Mouse (Mus musculus) thymus, postnatal 14 days (tissue): Measurements from ENCODE around the gene Dhx40.

Experiments used
- DNase-seq: peaks from one replicate; pipeline ENCODE4 v3.0.0; 2021

Gene Dhx40

DNA sequence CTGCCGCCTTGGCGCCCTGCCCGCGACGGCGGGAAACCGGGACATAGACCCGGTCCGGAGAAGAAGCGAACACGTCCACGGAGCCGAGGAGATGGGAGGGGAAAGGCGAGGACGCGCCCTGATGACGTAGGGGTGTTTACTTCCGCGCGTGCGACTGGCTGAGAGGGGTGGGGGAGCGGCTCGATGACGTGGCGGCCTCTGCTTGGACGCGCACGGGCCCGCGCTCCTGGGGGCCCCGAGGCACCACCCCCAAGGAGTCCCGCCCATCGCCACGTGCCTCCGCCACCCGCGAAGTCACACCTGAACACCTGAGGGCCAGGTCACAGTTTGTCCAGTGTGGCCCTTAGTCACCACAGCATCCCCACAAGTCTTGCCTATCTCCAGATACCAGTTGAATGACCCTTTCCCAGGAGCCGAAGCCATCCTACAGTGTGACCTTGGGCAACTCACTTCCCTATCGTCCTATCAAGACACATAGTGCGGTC, at the start of gene Dhx40:
Dhx40 (minus strand) TSS at position 242 of the 485 bp plus-strand sequence.
- DNase-seq = peak; percentile 92

DNA sequence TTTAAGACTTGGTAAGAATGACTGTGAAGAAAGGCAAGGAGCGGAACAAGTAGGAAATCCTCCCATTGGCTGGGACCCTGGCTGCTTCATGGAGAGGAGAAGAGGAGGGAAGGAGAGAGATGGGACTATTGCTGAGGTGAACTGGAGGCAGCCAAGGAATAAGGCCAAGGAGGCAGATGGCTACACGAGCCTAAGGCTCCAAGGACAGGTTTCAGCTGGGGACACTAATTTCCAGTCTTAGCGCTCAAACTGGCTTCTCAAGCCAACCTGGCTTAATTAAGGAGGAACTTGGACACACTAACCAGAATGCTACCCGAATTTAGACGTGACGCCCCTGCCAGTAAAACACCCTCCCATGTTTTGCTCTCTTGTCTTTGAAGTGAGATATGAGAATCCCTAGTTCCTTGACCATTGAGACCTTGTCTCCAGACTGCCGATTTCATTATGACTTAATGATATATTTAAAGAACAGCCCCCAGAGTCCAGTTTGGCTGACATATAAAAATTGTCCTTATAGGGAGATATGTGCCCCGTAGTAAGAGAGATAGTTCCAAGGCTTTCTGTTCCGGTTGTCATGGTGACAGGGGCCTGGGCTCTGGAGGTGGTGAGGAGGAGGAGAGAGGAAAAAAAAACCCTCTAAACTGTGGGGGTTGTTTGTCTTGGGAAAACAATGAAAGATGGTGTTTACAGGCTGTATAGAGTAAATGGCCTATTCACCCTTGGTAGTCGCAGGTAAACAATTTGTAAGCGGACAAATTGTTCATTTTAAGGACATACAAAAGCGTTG, 48.3 kb upstream of the Dhx40 start:
- no peak for DNase-seq

DNA sequence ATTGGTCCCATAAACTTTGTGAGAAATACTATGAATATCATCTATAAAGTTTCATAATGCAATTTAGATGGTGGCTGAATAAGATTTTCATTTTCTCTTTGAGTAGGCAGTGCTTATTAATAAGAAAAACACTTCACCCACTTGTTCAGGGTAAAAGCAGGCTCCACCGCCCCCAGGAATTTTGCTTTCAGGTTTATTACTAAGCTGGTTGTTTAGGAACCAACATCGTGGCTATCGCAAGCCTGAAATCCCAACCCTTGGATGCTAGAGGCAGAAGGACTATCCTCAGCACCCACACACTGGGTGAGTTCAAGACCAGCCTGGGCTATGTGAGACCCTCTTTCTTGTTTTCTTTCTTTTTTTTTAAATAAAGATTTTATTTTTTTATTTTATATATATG, 45.5 kb upstream of the Dhx40 start:
- no peak for DNase-seq

DNA sequence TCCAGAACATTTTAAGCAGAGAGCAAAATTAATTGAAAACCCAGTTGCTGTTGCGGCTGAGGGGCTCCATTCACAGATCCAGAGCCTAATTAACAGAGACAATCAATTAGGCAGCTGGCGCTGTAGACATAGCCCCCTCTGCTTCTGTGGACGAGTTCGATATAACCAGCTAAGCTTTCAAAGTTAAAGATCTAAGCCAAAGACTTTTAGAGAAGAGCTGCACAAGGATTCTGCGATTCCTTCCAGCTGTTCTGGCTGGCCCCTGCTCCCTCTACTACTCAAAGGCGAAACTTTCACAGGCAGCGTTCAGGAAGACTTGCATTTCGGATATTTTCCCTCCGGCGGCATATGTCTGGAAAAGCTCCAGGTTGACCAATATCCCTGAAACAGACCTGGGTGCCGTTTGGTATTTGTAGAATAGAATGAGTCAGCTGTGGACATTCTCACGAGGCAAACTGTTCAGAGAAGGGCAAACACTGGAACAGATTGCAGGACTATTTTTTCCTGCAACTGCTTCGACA, 45.0 kb upstream of the Dhx40 start:
- DNase-seq = no peak

DNA sequence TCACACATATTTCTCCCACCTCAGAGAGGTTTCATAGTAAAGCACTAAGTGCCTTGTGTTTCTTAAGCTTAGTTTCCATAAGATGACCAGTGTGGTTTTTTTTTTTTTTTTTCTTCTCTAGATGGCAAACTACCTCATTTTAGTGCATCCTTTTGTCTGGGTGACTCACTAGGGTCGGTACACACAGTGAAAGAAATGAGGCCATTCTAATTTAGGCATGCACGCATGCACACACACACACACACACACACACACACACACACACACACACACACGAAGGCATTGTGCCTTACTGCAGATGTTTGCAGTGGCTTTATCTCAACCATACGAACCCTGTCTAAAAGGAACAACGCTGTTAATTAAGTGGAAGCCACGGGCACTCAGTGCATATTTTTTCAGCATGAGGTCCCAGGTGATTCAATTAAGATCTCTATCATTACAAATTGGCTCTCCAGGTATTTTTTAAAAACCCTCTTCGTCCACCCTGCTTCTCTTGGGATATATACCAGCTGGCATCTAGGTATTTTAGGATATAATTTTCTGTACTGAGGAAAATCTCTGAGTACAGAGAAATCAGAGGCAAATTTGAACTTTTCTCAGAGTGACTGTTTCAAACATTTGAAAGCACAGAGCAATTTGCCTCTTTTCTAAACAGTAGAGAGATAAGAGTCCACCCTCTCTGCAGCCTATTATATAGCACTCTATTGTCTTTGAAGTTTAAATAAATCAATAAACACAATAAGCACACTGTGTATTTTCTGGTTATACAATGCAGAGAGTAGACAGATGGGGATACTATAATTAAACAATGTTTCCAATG, 44.4 kb upstream of the Dhx40 start:
- DNase-seq = no peak

DNA sequence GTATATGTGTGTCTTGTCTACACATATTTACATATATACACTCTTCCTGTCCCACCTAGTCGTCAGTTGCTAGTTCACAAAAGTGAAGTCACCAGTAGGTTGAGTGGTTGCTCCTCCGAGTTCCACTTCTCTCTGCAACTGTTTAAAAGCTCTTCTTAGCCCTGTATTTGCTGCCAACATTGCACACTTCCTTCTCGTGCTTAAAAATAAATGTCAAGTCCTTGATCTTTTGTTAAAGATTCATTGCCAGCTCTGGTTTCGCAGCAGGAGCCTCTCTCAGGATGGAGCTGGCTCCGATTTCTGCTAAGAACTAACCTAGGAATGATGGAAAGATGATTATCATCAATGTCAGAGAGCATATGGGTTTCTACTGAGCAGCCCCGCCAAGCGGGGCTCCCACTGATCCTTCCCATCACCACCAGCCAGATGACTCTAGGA, 43.7 kb upstream of the Dhx40 start:
- DNase-seq = no peak

DNA sequence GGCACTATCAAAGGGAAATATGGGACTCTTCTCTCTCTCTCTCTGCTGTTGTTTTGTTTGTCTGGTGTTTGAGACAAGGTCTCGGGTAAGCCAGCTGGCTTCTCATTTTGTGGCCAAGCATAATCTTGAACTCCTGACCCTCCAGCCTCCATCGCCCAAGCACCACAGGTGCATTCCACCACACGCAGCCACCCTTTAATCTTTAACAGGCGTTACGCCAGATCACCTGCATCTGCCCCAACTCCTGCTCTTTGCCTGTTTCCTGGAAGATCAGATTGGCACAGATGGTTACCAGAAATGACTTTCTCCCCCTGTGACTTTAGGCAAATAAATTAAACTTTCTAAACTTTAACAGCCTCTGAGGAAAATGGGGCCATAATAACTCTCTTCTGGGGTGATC, 36.3 kb upstream of the Dhx40 start:
- peak; percentile 30 for DNase-seq

DNA sequence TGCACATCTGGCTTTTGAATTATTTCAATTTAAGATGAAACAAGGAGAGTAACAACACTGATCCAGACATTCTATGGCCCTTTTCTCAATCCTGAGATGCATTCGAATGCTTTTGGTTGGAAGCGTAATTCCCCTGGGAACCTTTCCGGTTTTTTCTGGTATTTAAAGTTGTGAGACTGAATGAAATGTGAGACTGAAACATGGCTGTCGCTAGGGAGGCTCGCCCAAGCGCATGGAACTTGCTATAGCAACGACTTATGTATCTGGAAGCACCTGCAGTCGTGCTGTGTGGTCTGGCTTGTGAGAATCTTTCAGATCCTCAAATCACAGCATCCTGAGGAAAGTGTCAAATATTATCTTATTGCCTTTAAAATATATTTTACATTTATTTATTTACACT, 33.7 kb upstream of the Dhx40 start:
- no peak for DNase-seq

DNA sequence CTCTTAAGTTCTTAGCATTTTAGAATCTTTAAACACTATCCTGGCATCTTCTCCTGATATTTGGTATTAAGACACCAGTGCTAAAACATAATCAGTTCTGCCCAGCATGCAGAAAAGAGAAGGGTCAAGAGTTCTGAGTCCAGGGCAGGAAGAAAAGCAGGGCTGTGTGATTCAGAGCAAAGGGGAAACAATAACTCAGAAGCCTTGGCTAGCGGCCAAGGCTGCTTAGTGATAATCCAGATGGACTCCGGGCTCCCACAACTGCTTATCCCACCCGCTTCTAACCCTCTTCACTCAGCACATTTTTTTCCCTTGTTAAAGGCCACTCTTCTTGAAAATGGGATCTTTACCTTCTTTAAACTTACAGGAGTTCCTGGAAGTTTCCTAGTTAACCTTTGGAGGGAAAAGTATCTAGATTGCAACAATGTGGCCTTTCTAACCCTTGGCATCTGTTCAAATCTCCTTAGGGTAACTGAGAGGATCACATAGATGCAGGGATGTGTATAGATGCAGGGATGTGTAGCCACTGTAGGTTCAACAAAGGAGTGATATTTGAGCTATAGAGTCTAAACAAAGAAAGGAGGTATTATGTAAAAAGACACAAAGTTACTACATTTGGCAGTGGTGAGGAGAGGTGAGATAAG, 33.1 kb upstream of the Dhx40 start:
- DNase-seq = no peak

DNA sequence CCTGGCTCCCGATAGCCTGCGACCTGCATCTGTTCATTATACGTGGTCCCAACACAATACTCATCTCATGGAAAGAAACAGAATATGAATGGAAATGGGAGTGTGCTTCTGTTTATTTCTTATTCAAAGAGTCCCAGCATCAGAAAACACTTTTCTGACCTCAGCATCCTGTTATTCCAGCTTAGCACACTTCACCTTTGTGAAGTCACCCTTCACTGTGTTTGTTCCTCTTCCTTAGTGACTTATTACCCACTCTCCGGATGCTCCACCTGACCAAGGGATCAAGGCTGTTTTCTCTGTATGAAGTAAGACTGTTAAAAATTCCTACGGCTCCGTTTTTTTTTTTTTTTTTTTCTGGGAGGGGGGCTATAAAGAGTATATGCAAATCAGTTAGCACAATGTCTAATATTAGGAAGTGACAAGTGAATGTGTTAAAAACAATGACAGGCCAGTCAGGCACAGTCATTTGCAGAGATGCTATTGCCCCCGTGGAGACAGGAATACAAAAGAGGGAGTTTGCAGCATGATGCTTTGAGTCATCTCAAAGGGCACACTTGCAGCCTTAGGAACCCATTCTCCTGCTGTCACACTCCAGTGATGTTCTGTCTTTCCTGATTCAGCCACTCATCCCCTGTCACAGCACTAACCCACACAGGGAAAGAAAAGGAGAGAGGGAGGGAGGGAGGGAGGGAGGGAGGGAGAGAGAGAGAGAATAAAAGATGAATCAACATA, 32.3 kb upstream of the Dhx40 start:
- DNase-seq = no peak

DNA sequence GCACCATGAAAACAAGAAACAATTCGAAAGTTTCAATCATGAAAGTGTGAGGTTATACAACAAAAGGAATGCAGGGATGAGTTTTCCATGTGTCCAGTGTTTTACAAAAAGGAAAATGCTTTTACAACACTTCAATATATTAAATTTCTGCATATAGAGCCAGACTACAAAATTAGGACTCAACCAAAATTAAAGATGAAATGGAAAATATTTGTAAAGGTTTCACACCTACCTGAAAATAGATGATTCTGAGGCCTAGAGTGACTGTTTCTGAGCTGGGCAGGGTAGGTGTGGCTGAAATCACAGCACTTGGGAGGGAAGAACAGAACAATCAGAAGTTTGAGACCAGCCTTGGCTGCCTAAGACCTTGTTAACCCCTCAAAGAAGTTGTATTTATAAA, 31.2 kb upstream of the Dhx40 start:
- DNase-seq = no peak

DNA sequence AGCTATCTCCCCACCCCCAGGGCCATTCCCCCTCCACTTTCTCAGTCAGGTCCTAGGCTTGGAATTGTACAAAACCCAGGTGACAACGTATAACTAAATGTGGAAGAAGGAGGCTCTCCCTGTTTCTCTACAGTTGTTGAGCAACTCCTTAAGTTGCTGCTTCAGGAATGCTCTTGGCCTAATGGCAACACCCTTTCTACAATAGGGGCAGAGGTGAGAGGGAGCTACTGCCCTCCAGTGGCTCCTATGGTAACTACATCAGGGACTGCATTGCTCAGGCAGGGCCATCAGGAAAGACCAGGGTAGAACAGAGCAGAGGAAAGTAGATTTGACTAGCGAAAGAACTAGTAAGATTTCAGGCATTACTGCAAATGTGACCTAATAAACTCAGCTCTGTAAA, 28.8 kb upstream of the Dhx40 start:
- peak; percentile 87 for DNase-seq

DNA sequence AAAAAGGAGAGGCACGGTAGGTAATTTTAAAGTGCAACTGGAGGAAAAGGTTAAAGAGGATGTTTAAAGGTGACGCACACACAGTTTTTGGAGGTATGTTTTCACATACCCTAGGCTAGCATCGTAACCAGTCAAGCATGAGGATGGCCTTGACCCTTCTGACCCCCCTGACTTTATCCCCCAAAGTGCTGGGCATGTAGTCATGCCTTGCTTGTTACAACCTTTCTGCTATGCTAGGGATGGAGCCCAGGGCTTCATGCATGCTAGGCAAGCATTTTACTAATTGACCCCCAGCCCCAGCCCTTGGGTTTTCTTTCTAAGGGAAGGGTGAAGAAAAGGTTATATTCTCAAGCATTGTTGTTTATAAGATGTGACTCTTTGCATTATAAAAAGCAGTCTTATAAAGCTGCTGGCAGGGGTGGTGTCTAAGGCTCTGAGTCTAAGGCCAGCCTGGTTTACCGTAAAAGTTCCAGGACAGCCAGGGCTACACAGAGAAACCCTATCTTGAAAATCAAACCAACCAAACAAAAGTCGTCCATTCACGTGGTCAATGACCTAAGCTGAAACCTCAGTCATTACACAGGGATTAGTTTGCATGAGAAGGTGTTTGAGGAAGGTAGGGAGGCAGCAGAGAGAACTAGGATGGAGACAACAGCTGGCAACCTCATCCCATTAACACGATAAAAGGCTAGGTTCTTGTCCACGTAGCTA, 27.2 kb upstream of the Dhx40 start:
- no peak for DNase-seq

DNA sequence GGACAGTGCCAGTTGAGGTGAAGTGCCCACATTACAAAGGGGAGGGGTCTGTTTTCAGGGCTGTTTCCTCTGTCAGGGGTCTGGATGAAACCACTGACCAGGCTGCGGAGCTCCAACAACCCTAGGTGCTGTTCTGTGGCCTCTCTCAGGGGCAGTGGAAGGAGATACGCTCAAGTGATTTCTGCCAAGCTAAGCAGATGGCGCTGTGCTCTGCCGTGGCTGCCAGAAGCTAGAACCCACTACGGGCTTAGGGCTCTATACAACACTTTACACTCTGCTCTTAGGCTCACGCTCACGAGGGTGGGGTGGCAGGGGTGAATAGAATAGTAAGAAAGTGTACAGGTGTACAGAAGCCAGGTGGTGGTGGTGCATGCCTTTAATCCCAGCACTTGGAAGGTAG, 26.5 kb upstream of the Dhx40 start:
- peak; percentile 13 for DNase-seq

DNA sequence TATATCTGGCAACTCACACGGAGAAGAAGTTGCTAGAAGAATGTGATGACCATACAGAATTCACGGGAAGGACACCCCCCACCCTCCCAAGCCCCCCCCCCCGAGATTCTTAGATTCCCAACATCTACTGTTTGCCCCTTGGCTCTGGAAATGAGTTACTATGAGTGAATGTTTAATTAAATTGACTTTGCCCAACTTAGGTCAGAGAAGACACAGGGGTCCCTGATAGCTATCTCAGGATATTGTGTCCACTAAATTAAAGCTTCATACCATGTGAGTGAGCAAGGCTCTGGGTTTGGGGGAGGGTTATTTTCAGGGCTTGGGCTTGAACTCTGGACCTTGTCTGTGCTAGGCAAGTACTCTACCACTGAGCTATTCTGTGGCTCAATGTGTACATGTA, 25.6 kb upstream of the Dhx40 start:
- DNase-seq = no peak

DNA sequence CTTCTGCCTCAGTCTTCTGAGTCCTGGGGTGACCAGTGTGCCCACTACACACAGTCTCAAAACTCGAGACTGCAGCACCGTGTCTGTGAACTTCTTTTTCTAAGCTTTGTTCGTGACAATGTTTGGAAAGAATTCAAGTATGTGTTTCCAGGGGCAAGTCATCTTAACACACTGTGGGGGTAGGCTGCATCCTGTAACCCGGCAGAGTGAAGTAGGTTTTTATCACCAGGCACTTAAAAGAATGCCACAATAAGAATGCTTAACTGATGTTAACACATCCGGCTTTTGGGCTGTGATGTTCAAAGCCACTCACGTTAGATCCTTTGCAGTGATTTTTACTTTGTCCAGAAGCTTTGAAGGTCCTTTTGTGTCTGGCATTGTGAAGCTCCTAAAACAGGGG, 20.9 kb upstream of the Dhx40 start:
- no peak for DNase-seq

DNA sequence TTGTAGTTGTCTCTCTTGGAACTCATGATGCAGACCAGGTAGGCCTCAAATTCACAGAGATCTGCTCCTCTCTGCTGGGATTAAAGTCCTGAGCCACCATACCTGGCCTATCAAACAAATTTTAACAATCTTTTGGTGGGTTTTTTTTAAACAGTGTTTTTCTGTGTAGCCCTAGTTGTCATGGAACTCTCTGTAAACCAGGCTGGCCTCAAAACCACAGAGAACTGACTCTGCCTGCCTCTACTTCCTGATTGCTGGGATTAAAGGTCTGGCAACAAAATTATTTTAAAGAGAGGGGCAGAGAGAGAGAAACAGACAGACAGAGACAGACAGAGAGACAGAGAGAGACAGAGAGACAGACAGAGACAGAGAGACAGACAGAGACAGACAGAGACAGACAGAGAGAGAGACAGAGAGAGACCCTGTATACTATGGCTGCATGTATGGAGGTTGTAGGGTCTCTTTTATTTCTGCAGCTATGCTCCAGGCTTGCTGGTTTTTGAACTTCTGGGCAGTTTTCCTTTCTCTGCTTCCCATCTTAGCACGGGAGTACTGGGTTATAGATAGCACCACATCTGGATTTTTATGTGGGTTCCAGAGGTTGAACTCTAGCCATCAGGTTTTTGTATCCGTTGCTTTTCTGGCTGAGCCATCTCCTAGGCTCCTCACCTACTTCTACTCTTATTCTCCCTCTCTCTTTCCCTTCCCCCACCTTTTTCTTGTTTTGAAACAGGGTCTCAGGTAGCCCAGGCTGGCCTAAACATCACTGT, 20.1 kb upstream of the Dhx40 start:
- DNase-seq = no peak

DNA sequence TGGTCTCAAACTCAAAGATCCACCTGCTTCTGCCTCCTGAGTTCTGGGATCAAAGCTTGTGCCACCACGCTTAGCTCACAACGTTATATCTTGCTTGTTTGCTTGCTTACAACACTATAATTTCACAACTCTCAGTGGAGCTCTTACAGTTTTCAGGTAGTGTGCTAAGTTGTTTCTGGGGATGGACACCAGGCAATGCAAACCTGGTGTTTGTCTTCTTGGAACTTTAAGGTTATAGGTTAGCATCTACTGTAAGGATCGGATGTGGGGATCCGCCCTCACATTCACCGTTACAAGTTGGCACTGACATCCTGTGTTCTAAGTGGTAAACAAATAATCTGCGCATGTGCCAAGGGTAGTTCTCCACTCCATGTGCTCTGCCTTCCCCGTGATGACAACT, 16.9 kb upstream of the Dhx40 start:
- no peak for DNase-seq

DNA sequence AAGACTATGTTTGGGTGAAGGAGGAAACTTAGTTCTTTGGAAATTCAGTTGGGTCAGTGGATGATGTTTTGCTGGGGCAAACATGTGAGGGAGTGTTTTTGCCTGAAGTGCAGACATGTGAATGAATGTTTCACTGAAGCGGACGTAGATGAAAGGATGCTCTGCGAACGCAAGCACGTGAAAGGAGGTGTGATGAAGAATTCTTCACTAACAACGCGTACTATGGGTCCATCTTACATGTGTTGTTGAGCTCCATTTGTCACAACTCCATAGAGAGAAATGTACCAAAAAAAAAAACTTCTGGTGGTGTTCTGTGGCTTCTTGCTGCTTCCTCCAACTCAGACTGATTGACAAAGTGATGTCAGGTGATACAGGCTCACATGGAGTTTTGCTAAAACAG, 15.0 kb upstream of the Dhx40 start:
- DNase-seq = no peak

DNA sequence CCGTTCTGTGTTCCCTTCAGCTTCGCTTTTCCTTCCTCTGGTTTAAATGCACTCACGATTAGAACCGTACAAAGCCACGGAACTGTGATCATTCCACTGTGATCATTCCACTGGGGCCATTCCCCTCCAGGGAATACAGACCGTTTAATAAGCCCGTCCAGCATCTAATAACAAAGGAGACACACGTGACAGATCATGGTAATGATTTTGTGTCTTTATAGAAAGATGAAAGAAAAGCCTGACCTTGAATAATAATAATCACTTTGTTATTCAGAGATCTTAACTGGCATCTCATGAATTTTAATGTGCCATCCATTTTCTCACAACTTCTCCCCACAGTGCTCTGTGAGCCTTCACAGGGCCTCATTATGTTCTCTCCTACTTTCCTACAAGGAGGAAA, 12.0 kb upstream of the Dhx40 start:
- no peak for DNase-seq

DNA sequence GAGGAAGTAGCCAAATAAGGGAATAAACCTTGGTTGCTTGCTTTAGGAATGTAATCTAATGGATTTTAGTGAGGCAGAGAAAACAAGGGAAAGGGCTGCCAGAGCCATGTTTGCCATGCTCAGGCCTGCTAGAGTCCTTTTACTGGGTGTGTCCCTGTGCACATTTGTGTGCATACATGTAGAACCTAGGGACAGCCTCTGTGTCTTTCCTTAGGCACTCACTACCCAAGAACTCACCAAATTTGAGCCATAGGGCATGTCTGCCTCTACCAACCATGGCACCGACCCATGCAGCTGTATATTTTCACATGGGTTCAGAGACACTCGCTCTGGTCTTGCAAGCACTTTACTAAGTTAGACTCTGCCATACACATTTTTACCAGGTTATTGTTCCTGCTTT, 11.4 kb upstream of the Dhx40 start:
- no peak for DNase-seq
